Mouse (Mus musculus): ENCODE data around the gene A3galt2. TPM values are rescaled to one million over a fixed set of nuclear protein-coding genes. Genes with fewer than 3 reads are reported as not detected.

The A3galt2 gene
- 0.61 and 0.69 TPM in 2 replicates for polyA plus RNA-seq (2012; rRNA removed; ENCODE audit: low replicate concordance)

GRCm38 (mm10) chr4:128755064-128755463 lies at the start of gene A3galt2:
TSS of gene A3galt2 (plus strand) at chr4:128755364.

DNA sequence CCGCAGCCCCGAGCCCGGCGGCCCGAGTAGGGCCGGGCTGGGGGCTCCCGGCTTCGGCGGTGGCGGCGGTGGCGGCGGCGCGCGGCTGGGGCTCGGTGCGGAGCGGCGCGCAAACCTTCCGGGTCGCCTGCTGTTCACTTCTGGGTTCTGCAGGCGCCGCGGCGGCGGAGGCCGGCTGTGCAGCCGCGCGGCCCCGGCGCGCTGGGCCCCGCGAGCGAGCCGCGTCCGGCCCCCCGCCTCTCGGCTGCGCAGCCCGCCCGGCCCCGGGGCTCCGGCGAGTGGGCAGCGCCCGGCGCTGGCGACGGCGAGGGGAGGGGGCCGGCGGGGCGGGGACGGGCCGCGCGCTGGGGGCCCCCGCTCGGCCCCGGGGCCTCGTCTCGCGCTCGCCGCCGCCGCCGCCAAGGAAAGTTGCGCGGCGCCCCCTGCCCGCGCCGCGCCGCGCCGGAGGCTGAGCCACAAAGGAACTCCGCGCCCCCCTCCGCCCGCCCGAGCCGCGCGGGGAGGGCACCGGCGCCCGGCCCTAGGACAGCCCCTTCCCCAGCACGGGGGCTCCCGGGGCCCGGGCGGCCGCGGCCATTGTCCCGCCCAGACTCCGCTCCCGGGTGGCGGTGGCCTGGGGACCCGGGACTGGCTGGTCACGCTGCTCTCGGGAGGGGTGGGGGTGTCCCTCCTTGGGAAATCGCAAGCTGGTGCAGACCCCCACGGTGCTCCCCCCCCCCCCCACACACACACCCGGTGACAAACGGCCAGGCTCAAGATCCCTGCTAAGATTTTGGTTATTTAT lies 51.1 kb downstream of the A3galt2 start, which contains the start of gene Zfp362:
Zfp362 (minus strand) TSS at position 3 of the 784 bp plus-strand sequence.

Other genes starting within 250 kb of the A3galt2 start
- 3.0 and 3.7 TPM in 2 replicates for gene Zscan20, start 145.3 kb upstream of the A3galt2 start, polyA plus RNA-seq (2012; rRNA removed; ENCODE audit: low replicate concordance)
- 3.1 and 4.7 TPM in 2 replicates for gene Tlr12, start 136.7 kb upstream of the A3galt2 start, polyA plus RNA-seq (2012; rRNA removed; ENCODE audit: low replicate concordance)
- gene Phc2, start 100.7 kb upstream of the A3galt2 start, polyA plus RNA-seq (2012; rRNA removed; ENCODE audit: low replicate concordance), result 68.4 and 102 TPM in 2 replicates
- gene Zfp362, start 50.7 kb downstream of the A3galt2 start, polyA plus RNA-seq (2012; rRNA removed; ENCODE audit: low replicate concordance), result 28.7 and 64.3 TPM in 2 replicates
- 6.1 and 13.2 TPM in 2 replicates for gene Trim62, start 128.2 kb downstream of the A3galt2 start, polyA plus RNA-seq (2012; rRNA removed; ENCODE audit: low replicate concordance)
- 17.9 and 25.6 TPM in 2 replicates for gene Azin2, start 207.1 kb downstream of the A3galt2 start, polyA plus RNA-seq (2012; rRNA removed; ENCODE audit: low replicate concordance)
- gene Ak2, start 236.6 kb downstream of the A3galt2 start, polyA plus RNA-seq (2012; rRNA removed; ENCODE audit: low replicate concordance), result 94.7 and 102 TPM in 2 replicates

Measured in mammary gland, adult 2 months (tissue).